Mouse (Mus musculus) frontal cortex, postnatal 36 days (tissue): ENCODE results near the gene Gbe1.

Source experiments
- DNase-seq, 2 experiments: peaks; one replicate each; pipeline ENCODE4 v3.0.0; 2022; ENCODE audit warnings: low spot score in 2 of 2

Gbe1 gene

DNA sequence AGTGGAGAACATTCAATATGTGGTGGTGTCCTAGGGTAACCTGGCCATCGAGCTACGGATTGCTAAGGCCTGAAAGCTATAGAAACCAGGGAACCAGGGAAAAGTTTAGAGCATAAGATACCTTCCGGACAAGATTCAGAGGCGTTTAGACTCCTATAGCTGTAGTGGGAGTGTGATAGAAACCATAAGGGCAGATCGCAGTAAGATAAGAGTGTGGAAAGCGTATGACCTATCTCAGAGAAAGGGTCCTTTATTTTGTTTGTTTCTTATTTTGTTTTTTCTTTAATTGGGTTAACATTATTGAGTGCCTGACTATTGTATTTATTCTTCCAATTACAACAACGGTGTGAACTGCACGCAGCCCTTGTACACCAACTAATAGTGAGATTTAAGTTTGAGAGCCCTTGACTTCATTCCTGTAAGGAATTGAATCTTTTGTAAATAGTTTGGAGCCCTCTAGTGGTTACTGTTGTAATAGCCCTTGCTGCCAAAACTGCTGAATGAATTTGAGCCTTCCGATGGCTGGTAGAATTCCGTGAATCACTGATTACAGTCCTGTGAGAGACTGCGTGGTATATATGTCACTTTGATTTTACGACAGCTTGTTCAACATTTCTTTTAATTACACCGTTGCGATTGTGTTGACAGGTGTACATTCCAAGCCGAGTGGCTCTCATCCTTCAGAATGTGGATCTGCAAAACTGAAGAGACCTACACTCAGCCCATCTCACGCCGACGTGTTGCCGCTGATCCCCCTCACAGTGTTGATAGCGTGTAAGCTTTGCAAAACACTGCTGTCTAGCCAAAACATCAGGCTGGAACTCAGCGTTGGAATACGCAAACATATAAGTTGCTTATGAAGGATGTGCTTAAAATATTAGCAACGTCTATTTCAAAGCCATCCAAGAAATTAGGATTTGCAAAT is 254.9 kb downstream of the Gbe1 start:
- peak; percentile 42 to 85 for DNase-seq

DNA sequence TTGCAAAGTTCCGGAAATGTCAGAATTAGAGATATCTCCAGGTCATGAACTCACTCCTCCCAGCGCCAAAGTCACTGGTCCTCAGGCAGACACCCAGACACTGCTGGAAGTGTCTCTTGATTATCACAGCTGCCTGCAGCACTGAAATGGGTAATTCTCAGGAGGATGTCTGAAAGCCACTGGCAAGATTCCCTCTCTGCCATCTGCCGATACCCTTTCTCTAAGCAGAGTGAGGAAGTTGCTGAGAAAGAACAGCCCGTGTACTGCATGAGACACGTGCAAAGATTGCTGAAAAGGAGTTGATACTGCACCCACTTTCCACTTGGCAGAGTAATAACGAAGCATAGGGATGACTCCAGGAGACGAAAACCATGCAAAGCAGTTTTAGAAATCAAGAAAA is 272.2 kb downstream of the Gbe1 start:
- peak; percentile 61 to 88 for DNase-seq

- DNase-seq = peak; percentile 37 to 63
Measured at GRCm38 (mm10) chr16:70602326-70602725, 288.6 kb downstream of the Gbe1 start.

DNA sequence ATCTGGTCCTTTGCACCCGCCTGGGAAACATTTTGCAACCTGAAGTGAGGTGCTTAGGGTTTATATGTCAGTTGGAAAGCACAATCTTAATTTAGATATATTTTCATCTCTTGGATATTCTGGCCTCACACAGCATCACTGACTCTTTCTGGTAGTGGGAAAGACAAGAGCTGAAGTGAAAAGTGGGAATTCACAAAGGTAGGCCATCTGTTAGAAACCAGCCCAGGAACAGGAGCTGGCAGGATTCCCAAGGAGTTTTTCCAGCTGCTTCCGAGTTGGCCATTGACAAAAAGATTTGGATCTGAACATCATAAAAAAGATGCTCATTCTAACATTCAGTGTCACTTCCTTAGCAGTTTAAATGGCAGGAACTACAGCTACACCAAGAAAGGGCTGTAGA is 294.6 kb downstream of the Gbe1 start:
- peak in 1 of 2 experiments; percentile 45 for DNase-seq

GRCm38 (mm10) chr16:70617691-70618090 is 303.9 kb downstream of the Gbe1 start:
- DNase-seq = no peak

DNA sequence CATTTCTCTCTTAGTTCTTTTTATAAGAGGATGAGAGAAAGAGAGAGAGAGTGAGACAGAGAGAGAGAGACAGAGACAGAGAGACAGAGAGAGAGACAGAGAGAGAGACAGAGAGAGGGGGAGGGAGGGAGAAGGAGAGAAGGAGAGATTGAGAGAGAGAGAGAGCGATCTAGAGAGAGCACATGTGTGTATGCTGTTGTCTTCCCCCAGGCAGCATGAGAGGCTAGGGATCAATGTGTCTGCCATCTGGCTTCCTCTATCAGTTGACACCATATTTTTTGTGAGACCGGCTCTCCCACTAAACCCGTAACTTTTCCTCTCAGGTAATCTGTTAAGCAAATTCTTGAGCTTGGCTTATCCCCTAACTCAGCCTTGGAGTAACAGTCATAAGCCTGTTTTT is 304.4 kb downstream of the Gbe1 start:
- no peak for DNase-seq
